In genomic region chr1:159833646-159834338, GRCm38 (mm10) we compare ENCODE assay signal across 24 mouse cellular contexts.
DNase-seq lines count a peak whose midpoint lies in the region; ATAC-seq and TF ChIP-seq lines count a peak whose summit lies in the region.
"Had no signal": no experiment of that assay in that cellular context is flagged by ENCODE, and none has a peak within 500 bp of the region (broad histone marks: within the 10 kb centered on the region; RNA-seq: fewer than 3 reads in every experiment).

No protein-coding gene starts in this region.

- H3K4me3 ChIP-seq in kidney, embryonic 14.5 days (ENCODE audit: low read length), result no peak overlapping the region
- no peak overlapping the region for H3K4me3 ChIP-seq in kidney, embryonic 16.5 days (ENCODE audit: low read length)
- H3K4me3 ChIP-seq in C2C12 (ENCODE audit: insufficient read depth, poor library complexity, severe bottlenecking), result no peak overlapping the region
- no peak overlapping the region for H3K4me3 ChIP-seq in layer of hippocampus, adult 2 months
- H3K4me3 ChIP-seq: embryonic facial prominence, embryonic 13.5 days; embryonic facial prominence, embryonic 15.5 days; erythroblast, embryonic 14.5 days; forebrain, embryonic 10.5 days; forebrain, embryonic 12.5 days had no signal

- no peaks in the 10 kb centered on the region for H3K4me1 ChIP-seq in kidney, embryonic 14.5 days (ENCODE audit: control insufficient read depth, insufficient read depth, low read length)
- no peaks in the 10 kb centered on the region for H3K4me1 ChIP-seq in kidney, embryonic 16.5 days (ENCODE audit: insufficient read depth, low read length)
- H3K4me1 ChIP-seq: embryonic facial prominence, embryonic 13.5 days; embryonic facial prominence, embryonic 15.5 days had no signal

- H3K79me3 ChIP-seq in C2C12 (ENCODE audit: low read depth), result no peaks in the 10 kb centered on the region

- 36% methylated on average over 4 of the region's 4 CpGs for WGBS in kidney, embryonic 14.5 days
- 29% methylated on average over 4 of the region's 4 CpGs for WGBS in kidney, embryonic 16.5 days

- H3K27ac ChIP-seq in kidney, embryonic 14.5 days (ENCODE audit: low read depth, low read length), result no peak overlapping the region
- no peak overlapping the region for H3K27ac ChIP-seq in kidney, embryonic 16.5 days (ENCODE audit: low read length)
- H3K27ac ChIP-seq in layer of hippocampus, adult 2 months, result no peak overlapping the region
- H3K27ac ChIP-seq: embryonic facial prominence, embryonic 13.5 days; embryonic facial prominence, embryonic 15.5 days; forebrain, embryonic 10.5 days; forebrain, embryonic 12.5 days had no signal

- no peak for TF ChIP-seq CTCF in C2C12 (IDR thresholded peaks at IDR 0.05; ENCODE audit: control insufficient read depth, insufficient read depth, insufficient read length)
- TF ChIP-seq CTCF in layer of hippocampus, adult 2 months (conservative IDR thresholded peaks at IDR 0.05), result no peak

- ATAC-seq in kidney, embryonic 14.5 days (ENCODE audit: low FRiP score, low TSS enrichment), result peak; percentile 83
- peak; percentile 74 for ATAC-seq in kidney, embryonic 16.5 days (ENCODE audit: low FRiP score, low TSS enrichment)
- ATAC-seq: forebrain, embryonic 14.5 days; forebrain, embryonic 16.5 days had no signal

- no peak overlapping the region for H3K9ac ChIP-seq in kidney, embryonic 14.5 days (ENCODE audit: low read depth, low read length)
- H3K9ac ChIP-seq in kidney, embryonic 16.5 days (replicated peaks; ENCODE audit: low read length), result no peak overlapping the region
- H3K9ac ChIP-seq: embryonic facial prominence, embryonic 13.5 days; embryonic facial prominence, embryonic 15.5 days; forebrain, embryonic 12.5 days had no signal

- H3ac ChIP-seq in C2C12 (ENCODE audit: control insufficient read depth, insufficient read length, low read depth), result no peak overlapping the region

- H3K79me2 ChIP-seq in C2C12 (ENCODE audit: control insufficient read depth, insufficient read depth), result no peaks in the 10 kb centered on the region

- H3K9me3 ChIP-seq in kidney, embryonic 14.5 days (ENCODE audit: control insufficient read depth, low read length), result no peaks in the 10 kb centered on the region
- no peaks in the 10 kb centered on the region for H3K9me3 ChIP-seq in kidney, embryonic 16.5 days (ENCODE audit: low read length)
- H3K9me3 ChIP-seq: embryonic facial prominence, embryonic 13.5 days; embryonic facial prominence, embryonic 15.5 days; forebrain, embryonic 10.5 days; forebrain, embryonic 12.5 days had no signal

- no peaks in the 10 kb centered on the region for H3K27me3 ChIP-seq in kidney, embryonic 14.5 days (ENCODE audit: control insufficient read depth, insufficient read depth, low read length)
- H3K27me3 ChIP-seq in kidney, embryonic 16.5 days (ENCODE audit: insufficient read depth, low read length), result no peaks in the 10 kb centered on the region
- no peaks in the 10 kb centered on the region for H3K27me3 ChIP-seq in C2C12 (ENCODE audit: control insufficient read depth, insufficient read depth, insufficient read length)
- H3K27me3 ChIP-seq: embryonic facial prominence, embryonic 13.5 days; embryonic facial prominence, embryonic 15.5 days; forebrain, embryonic 12.5 days had no signal

- no peaks in the 10 kb centered on the region for H3K36me3 ChIP-seq in kidney, embryonic 14.5 days (ENCODE audit: control insufficient read depth, insufficient read depth, low read length)
- no peaks in the 10 kb centered on the region for H3K36me3 ChIP-seq in kidney, embryonic 16.5 days (ENCODE audit: insufficient read depth, low read length)
- H3K36me3 ChIP-seq in C2C12 (ENCODE audit: control insufficient read depth, insufficient read depth), result no peaks in the 10 kb centered on the region
- H3K36me3 ChIP-seq: embryonic facial prominence, embryonic 13.5 days; embryonic facial prominence, embryonic 15.5 days; forebrain, embryonic 10.5 days; forebrain, embryonic 12.5 days had no signal

- no peak overlapping the region for H3K4me2 ChIP-seq in kidney, embryonic 14.5 days (replicated peaks; ENCODE audit: low read depth, low read length)
- no peak overlapping the region for H3K4me2 ChIP-seq in kidney, embryonic 16.5 days (replicated peaks; ENCODE audit: low read depth, low read length)
- H3K4me2 ChIP-seq: embryonic facial prominence, embryonic 13.5 days; embryonic facial prominence, embryonic 15.5 days; forebrain, embryonic 12.5 days had no signal

- DNase-seq in kidney, adult 8-10 months, result no peak
- no peak for DNase-seq in kidney, adult 11 months
- DNase-seq in 3T3-L1 (ENCODE audit: low read depth, low spot score), result peak; percentile 53
- no peak for DNase-seq in layer of hippocampus, adult 2 months (ENCODE audit: low spot score in 2 of 2)
- no peak for DNase-seq in frontal cortex, postnatal 14 days (ENCODE audit: low spot score in 2 of 2)
- DNase-seq: adrenal gland, postnatal 25 days; B cell, adult 2 months; cerebellum, adult 11 months; cerebellum, adult 18-20 months; cerebellum, adult 8-10 months; cerebellum, adult 9-11 months; cerebellum, postnatal 14 days; cerebellum, postnatal 36 days; embryo, embryonic 11 days had no signal

TF ChIP-seq in C2C12, 6 proteins besides CTCF, POLR2A, EP300 and RAD21:
- TF ChIP-seq MYOD1 (IDR thresholded peaks at IDR 0.05; ENCODE audit: control insufficient read depth, insufficient read length, low read depth) (peak; percentile 66), MAX (IDR thresholded peaks at IDR 0.05) (no peak), FOSL1 (IDR thresholded peaks at IDR 0.05; ENCODE audit: insufficient read depth, low read length, poor library complexity, severe bottlenecking) (no peak), CEBPB (IDR thresholded peaks at IDR 0.05; ENCODE audit: low read depth) (peak; percentile 57)
